Mouse (Mus musculus): ENCODE measurements around the gene Il31ra. TPM values are rescaled to one million over a fixed set of nuclear protein-coding genes. Genes with fewer than 3 reads are reported as not detected.

The Il31ra gene
- polyA plus RNA-seq, 1 experiment from 2014 or later: 0.14 TPM

DNA sequence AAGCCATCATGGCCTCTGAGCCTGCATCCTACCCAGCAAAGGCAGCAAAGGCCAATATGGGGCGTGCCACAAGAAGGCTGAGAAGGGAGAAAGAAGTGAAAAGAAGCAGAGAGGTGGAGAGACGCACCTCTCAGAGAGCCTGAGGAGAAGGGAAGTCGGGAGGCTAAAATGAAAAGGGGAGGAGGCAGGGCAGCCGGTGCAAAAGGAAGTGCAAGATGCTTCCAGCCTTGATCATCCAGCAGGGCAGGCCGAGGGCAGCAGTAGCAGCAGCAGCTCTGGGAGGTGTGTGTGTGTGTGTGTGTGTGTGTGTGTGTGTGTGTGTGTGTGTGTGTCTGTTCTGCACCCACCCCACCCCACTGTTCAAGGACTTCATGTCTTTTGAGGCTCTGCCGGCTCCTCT is 71.9 kb downstream of the Il31ra start:
- no peak overlapping the region for H3K4me3 ChIP-seq
- H3K4me2 ChIP-seq: no peak overlapping the region
- no peaks in the 10 kb centered on the region for H3K27me3 ChIP-seq (replicated peaks)
- H3K9ac ChIP-seq: no peak overlapping the region
- no peak overlapping the region for H3K27ac ChIP-seq
- 36% methylated on average over 6 of the region's 6 CpGs for WGBS (ENCODE audit: insufficient replicate concordance)
- H3K9me3 ChIP-seq (replicated peaks): no peaks in the 10 kb centered on the region
- no peaks in the 10 kb centered on the region for H3K4me1 ChIP-seq
- no peak for ATAC-seq
- H3K36me3 ChIP-seq: no peaks in the 10 kb centered on the region

DNA sequence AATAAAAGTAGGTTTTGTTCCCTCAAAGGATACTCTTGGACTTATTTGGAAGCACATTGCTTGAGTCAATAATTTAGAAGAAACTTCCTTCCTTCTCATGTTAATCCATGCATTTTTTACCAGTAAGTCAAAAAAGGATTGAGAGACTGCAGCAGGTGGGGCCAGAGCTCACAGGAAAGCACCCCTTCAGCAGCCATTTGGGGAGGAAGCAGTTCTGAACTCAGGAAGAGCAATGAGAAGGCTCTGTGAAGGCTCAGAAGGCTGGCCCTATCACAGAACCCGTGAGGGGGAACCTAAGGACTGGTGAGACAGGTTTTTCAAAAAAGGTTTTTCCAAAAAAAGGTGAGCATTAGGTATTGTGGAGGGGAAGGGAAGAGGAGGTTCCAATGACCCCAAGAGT is 79.6 kb downstream of the Il31ra start:
- ATAC-seq: no peak
- H3K4me2 ChIP-seq: no peak overlapping the region
- no peaks in the 10 kb centered on the region for H3K4me1 ChIP-seq
- H3K27me3 ChIP-seq (replicated peaks): no peaks in the 10 kb centered on the region
- no peaks in the 10 kb centered on the region for H3K9me3 ChIP-seq (replicated peaks)
- no peak overlapping the region for H3K4me3 ChIP-seq
- no peak overlapping the region for H3K27ac ChIP-seq
- 36% methylated on average over 1 of the region's 1 CpGs for WGBS (ENCODE audit: insufficient replicate concordance)
- no peak overlapping the region for H3K9ac ChIP-seq
- no peaks in the 10 kb centered on the region for H3K36me3 ChIP-seq

DNA sequence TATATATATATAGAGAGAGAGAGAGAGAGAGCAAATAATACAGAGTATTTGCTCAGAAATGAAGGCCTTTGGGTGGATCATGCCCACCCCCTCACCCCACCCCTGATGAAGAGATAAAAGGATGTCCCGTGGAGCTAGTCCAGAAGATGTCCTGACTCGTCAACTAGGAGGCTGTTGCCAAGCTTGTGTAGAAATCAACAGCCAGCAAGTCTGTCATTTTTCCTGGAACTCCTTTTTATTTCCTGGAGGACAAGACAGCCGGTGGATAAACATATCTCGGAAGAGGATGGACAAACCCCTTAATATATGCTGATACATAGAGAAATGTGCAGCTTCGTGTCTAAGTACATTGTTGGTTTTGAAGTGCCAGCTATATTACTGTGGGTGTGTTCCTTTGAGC is 81.3 kb downstream of the Il31ra start:
- no peaks in the 10 kb centered on the region for H3K36me3 ChIP-seq
- no peak overlapping the region for H3K9ac ChIP-seq
- ATAC-seq: no peak
- no peaks in the 10 kb centered on the region for H3K9me3 ChIP-seq (replicated peaks)
- no peak overlapping the region for H3K4me3 ChIP-seq
- 54% methylated on average over 5 of the region's 5 CpGs for WGBS (ENCODE audit: insufficient replicate concordance)
- no peak overlapping the region for H3K27ac ChIP-seq
- H3K27me3 ChIP-seq (replicated peaks): no peaks in the 10 kb centered on the region
- no peak overlapping the region for H3K4me2 ChIP-seq
- no peaks in the 10 kb centered on the region for H3K4me1 ChIP-seq

DNA sequence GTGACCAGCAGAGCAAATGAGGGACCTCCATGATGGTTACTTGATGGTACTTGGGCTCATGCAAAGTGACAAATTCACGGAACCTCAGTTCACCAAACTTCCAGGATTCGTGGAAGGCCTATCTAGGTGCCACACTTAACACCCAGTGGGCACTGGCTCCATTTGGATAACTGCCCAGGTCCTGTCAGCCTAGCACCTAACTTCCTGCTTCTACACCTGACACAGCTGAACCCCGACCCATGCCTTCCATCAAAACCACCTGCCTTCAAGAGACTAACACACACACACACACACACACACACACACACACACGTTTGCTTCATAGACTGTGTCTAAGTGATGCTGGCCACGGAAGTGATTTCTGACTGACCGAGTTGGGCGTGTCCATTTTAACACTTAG is 82.3 kb downstream of the Il31ra start:
- Histone ChIP-seq H3K4me1 (no peaks in the 10 kb centered on the region), H3K27ac (no peak overlapping the region), H3K36me3 (no peaks in the 10 kb centered on the region), H3K9me3 (replicated peaks) (no peaks in the 10 kb centered on the region), H3K9ac (no peak overlapping the region), H3K27me3 (replicated peaks) (no peaks in the 10 kb centered on the region), H3K4me2 (no peak overlapping the region), H3K4me3 (no peak overlapping the region)
- WGBS (ENCODE audit: insufficient replicate concordance): 66% methylated on average over 7 of the region's 7 CpGs
- ATAC-seq: no peak

DNA sequence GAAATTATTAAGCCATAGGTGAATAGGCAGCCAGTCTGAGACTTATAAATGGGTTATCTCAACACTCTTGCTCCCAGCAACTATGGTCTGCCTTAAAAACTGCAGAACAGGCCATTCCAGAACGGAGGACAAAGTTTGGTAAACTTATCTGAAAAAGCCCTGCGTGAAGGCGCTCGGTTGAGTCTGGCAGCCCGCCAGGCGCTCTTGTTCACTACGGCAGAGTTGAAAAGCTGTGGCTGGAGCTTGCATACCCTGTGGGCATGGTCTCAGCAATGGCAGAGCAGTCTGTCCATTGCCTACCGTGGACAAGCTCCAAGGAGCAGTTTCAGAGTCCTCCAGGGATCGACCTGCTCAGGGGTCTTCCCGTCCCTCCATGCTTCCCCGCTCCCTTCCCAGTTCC is 82.9 kb downstream of the Il31ra start:
- 78% methylated on average over 11 of the region's 11 CpGs for WGBS (ENCODE audit: insufficient replicate concordance)
- no peak overlapping the region for H3K4me2 ChIP-seq
- no peaks in the 10 kb centered on the region for H3K9me3 ChIP-seq (replicated peaks)
- no peaks in the 10 kb centered on the region for H3K4me1 ChIP-seq
- H3K27ac ChIP-seq: no peak overlapping the region
- ATAC-seq: no peak
- 0 out of 2 replicates have a peak, but pooled peaks cover 2% of the 10 kb centered on the region for H3K36me3 ChIP-seq
- no peaks in the 10 kb centered on the region for H3K27me3 ChIP-seq (replicated peaks)
- H3K4me3 ChIP-seq: no peak overlapping the region
- no peak overlapping the region for H3K9ac ChIP-seq

DNA sequence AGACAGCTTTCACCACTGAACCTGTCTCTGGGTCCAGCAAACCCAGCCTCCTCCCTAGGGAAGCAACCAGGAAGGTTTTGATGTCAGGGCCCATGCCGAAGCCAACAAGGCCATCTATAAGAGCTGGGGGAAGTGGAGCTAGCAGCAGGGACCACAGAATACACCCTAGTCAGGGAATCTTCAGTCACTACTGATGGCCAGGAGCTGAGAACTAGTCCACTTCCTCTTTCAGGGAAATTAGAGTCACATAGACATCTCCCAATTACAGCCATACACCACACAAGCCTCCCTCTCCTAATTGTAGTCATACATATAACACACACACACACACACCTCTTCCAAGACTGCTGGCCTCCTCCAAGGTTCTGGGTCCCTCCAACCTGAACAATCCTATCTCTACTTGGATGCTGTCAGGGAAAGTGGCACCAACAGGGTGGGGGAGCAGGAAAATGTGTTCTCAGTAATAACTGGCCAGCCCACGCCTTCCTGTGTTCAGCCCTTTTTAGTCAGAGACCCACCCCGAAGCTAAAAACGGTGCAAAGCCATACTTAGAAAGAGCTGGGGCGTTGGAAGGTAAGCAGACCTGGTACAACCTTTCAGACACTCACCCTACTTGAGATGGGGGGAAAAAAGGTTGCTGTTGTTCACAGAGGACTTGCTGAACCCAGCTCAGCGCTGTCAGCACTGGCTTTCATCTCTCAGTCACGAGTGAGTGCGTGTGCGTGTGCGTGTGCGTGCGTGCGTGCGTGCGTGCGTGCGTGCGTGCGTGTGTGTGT is 83.5 kb downstream of the Il31ra start:
- Histone ChIP-seq H3K9me3 (replicated peaks) (no peaks in the 10 kb centered on the region), H3K4me3 (no peak overlapping the region), H3K4me2 (no peak overlapping the region), H3K4me1 (no peaks in the 10 kb centered on the region), H3K9ac (no peak overlapping the region), H3K27ac (no peak overlapping the region), H3K36me3 (0 out of 2 replicates have a peak, but pooled peaks cover 2% of the 10 kb centered on the region), H3K27me3 (replicated peaks) (no peaks in the 10 kb centered on the region)
- ATAC-seq: no peak
- WGBS (ENCODE audit: insufficient replicate concordance): 82% methylated on average over 19 of the region's 19 CpGs

DNA sequence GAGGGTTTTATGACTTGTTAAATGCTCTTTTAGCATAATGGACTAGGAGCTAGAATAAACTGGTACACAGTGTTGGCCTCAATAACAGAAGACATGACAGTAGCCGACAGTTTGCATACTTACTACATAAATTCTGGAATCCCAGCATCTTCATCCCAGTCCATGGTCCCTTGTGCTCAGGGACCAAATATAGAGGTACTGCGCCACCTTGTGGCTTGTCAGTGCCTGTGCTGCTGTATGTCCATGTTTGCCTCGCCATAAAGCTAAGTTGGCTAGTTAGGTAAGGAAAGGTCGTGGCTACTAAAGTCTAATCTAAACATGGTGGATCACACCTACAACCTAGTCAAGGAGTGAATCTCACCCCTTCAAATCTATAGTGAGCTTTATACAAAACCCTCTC is 84.7 kb downstream of the Il31ra start:
- H3K27ac ChIP-seq: no peak overlapping the region
- H3K36me3 ChIP-seq: peaks cover 12% of the 10 kb centered on the region
- no peak overlapping the region for H3K4me3 ChIP-seq
- no peaks in the 10 kb centered on the region for H3K4me1 ChIP-seq
- H3K9me3 ChIP-seq (replicated peaks): no peaks in the 10 kb centered on the region
- no peaks in the 10 kb centered on the region for H3K27me3 ChIP-seq (replicated peaks)
- ATAC-seq: no peak
- no peak overlapping the region for H3K4me2 ChIP-seq
- WGBS (ENCODE audit: insufficient replicate concordance): 21% methylated on average over 4 of the region's 4 CpGs
- H3K9ac ChIP-seq: no peak overlapping the region

DNA sequence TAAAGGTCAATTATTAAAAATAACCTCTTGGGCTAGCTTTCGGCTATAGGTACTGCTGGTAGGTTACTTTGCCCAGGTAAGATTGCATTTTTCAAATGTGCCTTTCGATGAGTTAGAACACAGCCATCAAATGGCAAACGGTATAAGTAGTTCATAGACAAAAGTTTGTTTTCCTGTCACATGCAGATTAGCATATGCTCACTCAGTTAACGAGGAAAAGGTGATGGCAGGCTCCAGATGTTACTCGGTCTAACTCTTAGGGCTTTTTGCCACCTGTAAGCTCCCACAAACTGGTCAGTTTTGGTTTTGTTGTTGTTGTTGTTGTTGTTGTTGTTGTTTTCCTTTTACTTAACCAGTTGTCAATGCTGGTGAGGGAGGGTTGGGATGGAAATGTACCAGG is 85.7 kb downstream of the Il31ra start:
- Histone ChIP-seq H3K4me3 (no peak overlapping the region), H3K9me3 (replicated peaks) (no peaks in the 10 kb centered on the region), H3K9ac (no peak overlapping the region), H3K4me1 (no peaks in the 10 kb centered on the region), H3K27me3 (replicated peaks) (no peaks in the 10 kb centered on the region), H3K36me3 (peaks cover 22% of the 10 kb centered on the region), H3K4me2 (no peak overlapping the region), H3K27ac (no peak overlapping the region)
- 71% methylated on average over 5 of the region's 5 CpGs for WGBS (ENCODE audit: insufficient replicate concordance)
- ATAC-seq: no peak

DNA sequence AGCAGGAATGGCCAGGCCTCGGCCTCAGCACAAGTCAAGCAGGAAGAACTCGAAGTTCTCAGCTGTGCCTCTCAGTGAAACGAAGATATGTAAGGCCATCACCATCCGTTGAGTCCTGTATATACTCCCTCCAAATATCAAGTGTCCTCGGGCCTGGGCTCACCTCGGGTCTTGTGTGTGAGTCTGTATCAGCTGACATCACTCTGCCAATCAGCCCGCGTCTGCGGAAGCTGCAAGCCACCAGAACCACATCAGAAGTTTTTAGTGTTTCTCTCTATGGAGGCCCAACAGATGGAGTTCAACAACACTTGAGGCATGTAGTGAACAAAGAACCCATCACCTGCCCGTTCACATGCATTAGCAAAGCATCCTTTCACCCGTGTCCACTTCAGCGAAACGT is 86.5 kb downstream of the Il31ra start:
- WGBS (ENCODE audit: insufficient replicate concordance): 71% methylated on average over 13 of the region's 13 CpGs
- Histone ChIP-seq H3K9me3 (replicated peaks) (no peaks in the 10 kb centered on the region), H3K27ac (no peak overlapping the region), H3K4me1 (no peaks in the 10 kb centered on the region), H3K4me3 (no peak overlapping the region), H3K4me2 (no peak overlapping the region), H3K9ac (no peak overlapping the region), H3K27me3 (replicated peaks) (no peaks in the 10 kb centered on the region), H3K36me3 (peaks cover 25% of the 10 kb centered on the region)
- no peak for ATAC-seq

DNA sequence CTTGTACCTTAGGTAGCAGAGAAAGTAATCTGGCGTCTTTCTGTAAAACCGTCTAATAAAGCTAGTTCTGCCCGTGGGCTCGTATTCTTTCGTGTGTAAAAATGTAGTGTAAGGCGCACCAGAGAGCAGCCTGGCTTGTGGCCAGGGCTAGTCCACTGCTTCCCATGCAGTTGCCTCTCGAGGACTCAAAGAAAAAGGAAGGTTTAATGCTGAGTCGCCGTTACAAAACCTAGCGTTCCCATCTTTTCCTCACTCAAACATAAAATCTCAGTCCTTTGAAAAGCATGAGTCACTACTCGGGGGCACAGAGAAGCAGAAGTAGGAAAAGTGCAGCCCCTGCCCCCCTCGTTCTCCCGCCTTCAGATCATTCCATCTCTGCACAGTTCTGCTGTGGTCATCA is 87.4 kb downstream of the Il31ra start:
- H3K4me1 ChIP-seq: no peaks in the 10 kb centered on the region
- no peak for ATAC-seq
- peaks cover 27% of the 10 kb centered on the region for H3K36me3 ChIP-seq
- no peak overlapping the region for H3K4me3 ChIP-seq
- H3K27ac ChIP-seq: no peak overlapping the region
- no peaks in the 10 kb centered on the region for H3K27me3 ChIP-seq (replicated peaks)
- H3K4me2 ChIP-seq: no peak overlapping the region
- no peaks in the 10 kb centered on the region for H3K9me3 ChIP-seq (replicated peaks)
- H3K9ac ChIP-seq: no peak overlapping the region
- 72% methylated on average over 13 of the region's 13 CpGs for WGBS (ENCODE audit: insufficient replicate concordance)

DNA sequence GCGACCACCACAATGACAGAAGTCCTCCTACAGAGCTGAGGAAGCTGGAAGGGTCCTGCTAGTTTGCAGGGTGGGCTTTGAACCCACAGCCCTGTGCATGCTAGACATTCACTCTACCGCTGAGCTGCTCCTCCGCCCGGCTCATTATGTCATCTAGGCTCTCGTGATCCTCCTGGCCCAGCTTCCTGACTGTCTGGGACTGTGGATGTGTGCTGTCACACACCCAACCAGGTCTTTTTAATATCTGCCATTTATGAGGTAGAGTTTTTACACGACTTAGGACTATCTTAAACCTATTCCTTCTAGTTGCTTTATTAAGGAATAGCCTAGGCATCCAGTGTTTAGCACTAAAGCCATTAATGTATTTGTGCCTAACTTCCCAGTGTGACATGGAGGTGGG is 88.7 kb downstream of the Il31ra start:
- H3K36me3 ChIP-seq: peaks cover 37% of the 10 kb centered on the region
- no peak for ATAC-seq
- H3K9ac ChIP-seq: no peak overlapping the region
- no peaks in the 10 kb centered on the region for H3K9me3 ChIP-seq (replicated peaks)
- no peak overlapping the region for H3K4me2 ChIP-seq
- no peak overlapping the region for H3K27ac ChIP-seq
- 77% methylated on average over 6 of the region's 6 CpGs for WGBS (ENCODE audit: insufficient replicate concordance)
- H3K27me3 ChIP-seq (replicated peaks): no peaks in the 10 kb centered on the region
- no peak overlapping the region for H3K4me3 ChIP-seq
- H3K4me1 ChIP-seq: no peaks in the 10 kb centered on the region

DNA sequence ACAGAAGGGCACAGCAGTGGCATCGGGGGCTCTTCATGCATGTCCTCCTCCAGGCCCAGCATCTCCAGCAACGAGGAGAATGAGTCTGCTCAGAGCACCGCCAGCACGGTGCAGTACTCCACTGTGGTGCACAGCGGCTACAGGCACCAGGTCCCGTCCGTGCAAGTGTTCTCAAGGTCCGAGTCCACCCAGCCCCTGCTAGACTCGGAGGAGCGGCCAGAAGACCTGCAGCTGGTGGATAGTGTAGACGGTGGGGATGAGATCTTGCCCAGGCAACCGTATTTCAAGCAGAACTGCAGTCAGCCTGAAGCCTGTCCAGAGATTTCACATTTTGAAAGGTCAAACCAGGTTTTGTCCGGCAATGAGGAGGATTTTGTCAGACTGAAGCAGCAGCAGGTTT is 90.3 kb downstream of the Il31ra start:
- H3K27ac ChIP-seq: no peak overlapping the region
- H3K27me3 ChIP-seq (replicated peaks): no peaks in the 10 kb centered on the region
- no peak for ATAC-seq
- 77% methylated on average over 13 of the region's 13 CpGs for WGBS (ENCODE audit: insufficient replicate concordance)
- H3K9ac ChIP-seq: no peak overlapping the region
- no peaks in the 10 kb centered on the region for H3K9me3 ChIP-seq (replicated peaks)
- no peak overlapping the region for H3K4me3 ChIP-seq
- peaks cover 50% of the 10 kb centered on the region for H3K36me3 ChIP-seq
- H3K4me2 ChIP-seq: no peak overlapping the region
- H3K4me1 ChIP-seq: no peaks in the 10 kb centered on the region

DNA sequence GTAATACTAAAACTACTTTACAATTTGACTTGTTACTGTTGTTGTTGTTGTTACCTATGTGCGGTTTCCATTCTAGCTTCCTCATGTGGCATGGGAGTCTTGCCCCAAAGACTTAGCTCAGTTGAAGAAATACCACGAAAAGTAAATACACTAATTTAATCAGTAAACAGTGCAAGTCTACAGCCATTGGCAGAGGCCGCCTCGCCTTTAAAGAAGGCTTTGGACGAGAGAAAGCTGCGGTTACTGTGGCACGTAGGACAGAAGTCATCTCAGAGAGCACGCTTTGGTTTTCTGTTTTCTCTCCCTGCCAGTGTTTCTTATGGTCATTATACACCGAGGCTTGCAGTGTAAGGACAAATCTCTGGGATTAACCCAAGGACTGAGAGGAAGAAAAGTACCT is 93.7 kb downstream of the Il31ra start:
- WGBS (ENCODE audit: insufficient replicate concordance): 83% methylated on average over 9 of the region's 9 CpGs
- H3K4me1 ChIP-seq: no peaks in the 10 kb centered on the region
- no peak overlapping the region for H3K4me3 ChIP-seq
- H3K27ac ChIP-seq: no peak overlapping the region
- H3K4me2 ChIP-seq: no peak overlapping the region
- H3K9ac ChIP-seq: no peak overlapping the region
- ATAC-seq: no peak
- no peaks in the 10 kb centered on the region for H3K9me3 ChIP-seq (replicated peaks)
- no peaks in the 10 kb centered on the region for H3K27me3 ChIP-seq (replicated peaks)
- H3K36me3 ChIP-seq: peaks cover 65% of the 10 kb centered on the region
